Mouse (Mus musculus) skeletal muscle tissue, adult 2 months (tissue): ENCODE data around the gene Fam196b.

ENCODE experiments used
- DNase-seq: peaks from one replicate; pipeline ENCODE4 v3.0.0-alpha.2; 2012; ENCODE audit warnings: low read depth, low spot score

The Fam196b gene

GRCm38 (mm10) chr11:34405311-34405710 is 90.7 kb downstream of the Fam196b start:
- no peak for DNase-seq

GRCm38 (mm10) chr11:34406309-34406708 is 91.7 kb downstream of the Fam196b start:
- DNase-seq: no peak

GRCm38 (mm10) chr11:34406850-34407249 is 92.2 kb downstream of the Fam196b start:
- no peak for DNase-seq

GRCm38 (mm10) chr11:34415884-34416618 is 101.4 kb downstream of the Fam196b start:
- no peak for DNase-seq

GRCm38 (mm10) chr11:34416619-34416979 is 102.0 kb downstream of the Fam196b start:
- DNase-seq: no peak

- DNase-seq: no peak
These were observed 106.4 kb downstream of the Fam196b start for GRCm38 (mm10) chr11:34421061-34421460.

GRCm38 (mm10) chr11:34424546-34424945 is 109.9 kb downstream of the Fam196b start:
- DNase-seq: no peak

GRCm38 (mm10) chr11:34427212-34427611 is 112.6 kb downstream of the Fam196b start:
- DNase-seq: no peak

- no peak for DNase-seq
These were observed 116.3 kb downstream of the Fam196b start for GRCm38 (mm10) chr11:34430940-34431339.

GRCm38 (mm10) chr11:34431371-34431770 is 116.7 kb downstream of the Fam196b start:
- no peak for DNase-seq

- DNase-seq: no peak
These were observed 117.4 kb downstream of the Fam196b start for GRCm38 (mm10) chr11:34431978-34432377.

GRCm38 (mm10) chr11:34437446-34437845 is 122.8 kb downstream of the Fam196b start:
- DNase-seq: no peak

- no peak for DNase-seq
These were observed 123.8 kb downstream of the Fam196b start for GRCm38 (mm10) chr11:34438429-34438828.

GRCm38 (mm10) chr11:34447891-34448290 is 133.3 kb downstream of the Fam196b start:
- DNase-seq: no peak

GRCm38 (mm10) chr11:34449944-34450343 is 135.3 kb downstream of the Fam196b start:
- DNase-seq: no peak

- DNase-seq: no peak
These were observed 152.4 kb downstream of the Fam196b start for GRCm38 (mm10) chr11:34467056-34467455.

- DNase-seq: no peak
These were observed 153.9 kb downstream of the Fam196b start for GRCm38 (mm10) chr11:34468571-34468970.

- DNase-seq: no peak
These were observed 155.2 kb downstream of the Fam196b start for GRCm38 (mm10) chr11:34469792-34470191.
